In genomic region chr1:162895900-162896299, GRCm38 (mm10) we compare ENCODE assay signal across 9 mouse cellular contexts. TPM values are rescaled to one million over a fixed set of nuclear protein-coding genes. Genes with fewer than 3 reads are reported as not detected.
DNase-seq lines count a peak whose midpoint lies in the region; ATAC-seq and TF ChIP-seq lines count a peak whose summit lies in the region.
"Had no signal": no experiment of that assay in that cellular context is flagged by ENCODE, and none has a peak within 500 bp of the region (broad histone marks: within the 10 kb centered on the region; RNA-seq: fewer than 3 reads in every experiment).

No protein-coding gene starts in this region.

- no peak for TF ChIP-seq POLR2A in cerebellum, adult 2 months (IDR thresholded peaks at IDR 0.05; ENCODE audit: borderline replicate concordance, insufficient read depth, low read length)

- DNase-seq in cerebellum, adult 2 months: peak in 1 of 2 experiments; percentile 19
- no peak for DNase-seq in cerebellum, adult 11-12 months
- DNase-seq in MEL-GATA-1-ER (ENCODE audit: extremely low read depth, low read depth): peak; percentile 25
- peak; percentile 57 to 74 for DNase-seq in cerebellum, postnatal 4 days (ENCODE audit: low spot score in 2 of 2)
- DNase-seq in gastrocnemius, postnatal 4 days (ENCODE audit: low spot score in 2 of 2): peak; percentile 57 to 76
- peak; percentile 70 to 79 for DNase-seq in layer of hippocampus, postnatal 10 days (ENCODE audit: low spot score in 2 of 2)
- peak; percentile 86 for DNase-seq in right cerebral cortex, postnatal 4 days

- peak; percentile 33; the same call in 1 of the 2 replicates for TF ChIP-seq CTCF in cerebellum, adult 2 months (IDR thresholded peaks at IDR 0.05; ENCODE audit: borderline replicate concordance, insufficient read depth, low read depth, low read length)

- peak; percentile 84 for ATAC-seq in megakaryocyte progenitor cell, adult 5-6 weeks (replicated peaks; ENCODE audit: poor library complexity)

- H3K27me3 ChIP-seq in cerebellum, adult 2 months (ENCODE audit: control insufficient read depth, insufficient read depth, low read length): no peaks in the 10 kb centered on the region
- H3K27me3 ChIP-seq: limb, embryonic 13.5 days had no signal

- H3K27ac ChIP-seq in cerebellum, adult 2 months (ENCODE audit: insufficient read depth, low read length): no peak overlapping the region
- H3K27ac ChIP-seq: limb, embryonic 13.5 days had no signal

- H3K4me3 ChIP-seq in cerebellum, adult 2 months (replicated peaks; ENCODE audit: insufficient read depth, low read depth, low read length): no peak overlapping the region
- H3K4me3 ChIP-seq: limb, embryonic 13.5 days had no signal

- no peaks in the 10 kb centered on the region for H3K4me1 ChIP-seq in cerebellum, adult 2 months (ENCODE audit: control insufficient read depth, insufficient read depth, low read length)
- H3K4me1 ChIP-seq: limb, embryonic 13.5 days had no signal

- 48% methylated on average over 6 of the region's 6 CpGs for WGBS in cerebellum, adult 2 months

RNA-seq across cellular contexts. Expression of gene Fmo2, which starts 2.6 kb away (rescaled TPM):
- 2.0 and 2.8 TPM in 2 replicates for polyA plus RNA-seq in cerebellum, adult 2 months (2012; rRNA removed)
- total RNA-seq in gastrocnemius, postnatal 4 days (2021): 1 to 10 TPM; 2.7 to 3.4 TPM
- under 1 TPM; 0.54 to 0.57 TPM for total RNA-seq in layer of hippocampus, postnatal 10 days (2021)
- total RNA-seq in megakaryocyte progenitor cell, adult 5-6 weeks (2015): not detected in 2 replicates
- not detected in 2 replicates for total RNA-seq in megakaryocyte progenitor cell, adult 5-6 weeks (2017)

RNA-seq across cellular contexts. Expression of gene Fmo1, which starts 29.5 kb away (rescaled TPM):
- 7.1 and 7.3 TPM in 2 replicates for polyA plus RNA-seq in cerebellum, adult 2 months (2012; rRNA removed)
- total RNA-seq in gastrocnemius, postnatal 4 days (2021): 10 to 100 TPM; 49.6 to 62.8 TPM
- total RNA-seq in layer of hippocampus, postnatal 10 days (2021): 10 to 100 TPM; 25.9 to 28.7 TPM
- not detected in 2 replicates for total RNA-seq in megakaryocyte progenitor cell, adult 5-6 weeks (2015)
- not detected in 2 replicates for total RNA-seq in megakaryocyte progenitor cell, adult 5-6 weeks (2017)

RNA-seq across cellular contexts. Expression of gene Fmo6, which starts 41.4 kb away (rescaled TPM):
- polyA plus RNA-seq in cerebellum, adult 2 months (2012; rRNA removed): not detected in 2 replicates
- total RNA-seq in gastrocnemius, postnatal 4 days (2021): under 1 TPM in 1 of 2 experiments, not detected in 1; 0.16 TPM
- total RNA-seq in layer of hippocampus, postnatal 10 days (2021): not detected
- total RNA-seq in megakaryocyte progenitor cell, adult 5-6 weeks (2015): not detected in 2 replicates
- not detected in 2 replicates for total RNA-seq in megakaryocyte progenitor cell, adult 5-6 weeks (2017)

Comparison
In these comparisons a context has a peak if more than half of its experiments do, and no peak if none do; other contexts are left out.
1. RNA of gene Fmo1, which starts 29.5 kb away (total RNA-seq): 49.6 to 62.8 TPM in gastrocnemius, postnatal 4 days and 25.9 to 28.7 TPM in layer of hippocampus, postnatal 10 days; not detected in megakaryocyte progenitor cell, adult 5-6 weeks; every median in the first group is over 10 times any median in the second.